In the genomic region with DNA sequence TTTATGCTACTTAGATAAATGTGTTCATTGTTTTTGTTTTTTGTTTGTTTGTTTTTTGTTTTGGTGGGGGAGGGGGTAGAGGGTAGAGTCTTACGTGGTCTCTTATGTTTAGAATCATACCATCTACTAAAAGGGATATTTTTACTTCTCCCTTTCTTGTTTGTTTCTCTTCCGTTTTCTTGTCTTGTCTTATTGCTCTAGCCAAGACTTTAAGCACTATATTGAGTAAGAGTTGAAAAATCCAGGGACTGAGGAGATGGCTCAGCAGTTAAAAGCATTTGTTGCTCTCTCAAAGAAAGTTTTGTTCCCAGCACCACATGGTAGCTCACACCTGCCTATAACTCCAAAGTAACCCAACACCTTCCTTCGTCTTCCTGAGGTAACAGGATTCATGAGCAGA, we compare ENCODE assay signal across 22 mouse cellular contexts. TPM values are rescaled to one million over a fixed set of nuclear protein-coding genes. Genes with fewer than 3 reads are reported as not detected.
DNase-seq lines count a peak whose midpoint lies in the region; ATAC-seq lines count a peak whose summit lies in the region.
"Had no signal": no experiment of that assay in that cellular context is flagged by ENCODE, and none has a peak within 500 bp of the region (broad histone marks: within the 10 kb centered on the region; RNA-seq: fewer than 3 reads in every experiment).

No protein-coding gene starts in this region.

- no peaks in the 10 kb centered on the region for H3K9me3 ChIP-seq in forebrain, embryonic 11.5 days (ENCODE audit: control insufficient read depth, low read length)
- peaks cover 7% of the 10 kb centered on the region for H3K9me3 ChIP-seq in forebrain, embryonic 16.5 days (ENCODE audit: control insufficient read depth, low read length)
- H3K9me3 ChIP-seq: hindbrain, embryonic 13.5 days had no signal

- no peak overlapping the region for H3K4me2 ChIP-seq in forebrain, embryonic 11.5 days (ENCODE audit: low read depth, low read length, severe bottlenecking)
- H3K4me2 ChIP-seq in forebrain, embryonic 16.5 days (ENCODE audit: low read length) = no peak overlapping the region
- H3K4me2 ChIP-seq: heart, embryonic 11.5 days; hindbrain, embryonic 13.5 days had no signal

- DNase-seq in forebrain, embryonic 11.5 days (ENCODE audit: low spot score) = peak; percentile 6
- DNase-seq in cerebellum, postnatal 36 days = no peak
- DNase-seq in retina, embryonic 14.5 days (ENCODE audit: low spot score) = no peak
- no peak for DNase-seq in urinary bladder, adult 2 months (ENCODE audit: low spot score)
- DNase-seq: adrenal gland, postnatal 10 days; adrenal gland, postnatal 36 days; B cell, adult 2 months; cerebellum, adult 11-12 months; cerebellum, adult 8-10 months; cerebellum, postnatal 10 days; gastrocnemius, postnatal 25 days had no signal

- no peak for ATAC-seq in forebrain, embryonic 11.5 days (replicated peaks; ENCODE audit: low FRiP score)
- no peak for ATAC-seq in forebrain, embryonic 16.5 days
- peak; percentile 81 for ATAC-seq in megakaryocyte, adult 5-6 weeks (ENCODE audit: poor library complexity, severe bottlenecking)
- ATAC-seq: forebrain, embryonic 14.5 days; hindbrain, embryonic 16.5 days; Patski had no signal

- no peak overlapping the region for H3K27ac ChIP-seq in forebrain, embryonic 11.5 days (ENCODE audit: low read depth, low read length)
- H3K27ac ChIP-seq in forebrain, embryonic 16.5 days (ENCODE audit: low read length) = no peak overlapping the region
- H3K27ac ChIP-seq in brown adipose tissue, adult 24 weeks (replicated peaks; ENCODE audit: low read depth, low read length) = peak overlapping the region; percentile 23; the same call in 1 of the 2 replicates
- H3K27ac ChIP-seq: forebrain, embryonic 10.5 days; hindbrain, embryonic 10.5 days; hindbrain, embryonic 13.5 days had no signal

- no peak overlapping the region for H3K9ac ChIP-seq in forebrain, embryonic 11.5 days (ENCODE audit: low read length)
- H3K9ac ChIP-seq in forebrain, embryonic 16.5 days (replicated peaks; ENCODE audit: low read depth, low read length) = no peak overlapping the region
- H3K9ac ChIP-seq: hindbrain, embryonic 13.5 days had no signal

- H3K27me3 ChIP-seq in forebrain, embryonic 11.5 days (ENCODE audit: control insufficient read depth, insufficient read depth, low read length) = no peaks in the 10 kb centered on the region
- no peaks in the 10 kb centered on the region for H3K27me3 ChIP-seq in forebrain, embryonic 16.5 days (replicated peaks; ENCODE audit: control insufficient read depth, insufficient read depth, low read length)
- H3K27me3 ChIP-seq: Patski had no signal

- H3K4me3 ChIP-seq in forebrain, embryonic 11.5 days (ENCODE audit: low read depth, low read length) = no peak overlapping the region
- H3K4me3 ChIP-seq in forebrain, embryonic 16.5 days (replicated peaks; ENCODE audit: low read length) = no peak overlapping the region
- no peak overlapping the region for H3K4me3 ChIP-seq in brown adipose tissue, adult 24 weeks (ENCODE audit: insufficient read depth, low read depth, low read length)
- H3K4me3 ChIP-seq: forebrain, embryonic 10.5 days; hindbrain, embryonic 10.5 days; hindbrain, embryonic 13.5 days had no signal

- H3K4me1 ChIP-seq in forebrain, embryonic 11.5 days (replicated peaks; ENCODE audit: control insufficient read depth, insufficient read depth, low read length) = no peaks in the 10 kb centered on the region; the same call in 1 of the 2 replicates
- no peaks in the 10 kb centered on the region for H3K4me1 ChIP-seq in forebrain, embryonic 16.5 days (replicated peaks; ENCODE audit: control insufficient read depth, insufficient read depth, low read length)
- H3K4me1 ChIP-seq in brown adipose tissue, adult 24 weeks (ENCODE audit: control insufficient read depth, insufficient read depth, insufficient read length, low read length) = no peaks in the 10 kb centered on the region
- H3K4me1 ChIP-seq: hindbrain, embryonic 13.5 days had no signal

- 86% methylated on average over 3 of the region's 3 CpGs for WGBS in forebrain, embryonic 11.5 days
- WGBS in forebrain, embryonic 16.5 days = 85% methylated on average over 3 of the region's 3 CpGs

- H3K36me3 ChIP-seq in forebrain, embryonic 11.5 days (ENCODE audit: control insufficient read depth, insufficient read depth, low read length) = no peaks in the 10 kb centered on the region
- no peaks in the 10 kb centered on the region for H3K36me3 ChIP-seq in forebrain, embryonic 16.5 days (ENCODE audit: control insufficient read depth, insufficient read depth)
- H3K36me3 ChIP-seq: forebrain, embryonic 10.5 days; G1E; hindbrain, embryonic 10.5 days; hindbrain, embryonic 13.5 days had no signal

RNA-seq across cellular contexts. Expression of a gene that starts 50.1 kb away (rescaled TPM):
- polyA plus RNA-seq in forebrain, embryonic 11.5 days (2014; fragmentation: Nextera tagmentation; extraction: Ambion mirVana) = 121 and 122 TPM in 2 replicates
- polyA plus RNA-seq in forebrain, embryonic 16.5 days (2015; fragmentation: Nextera tagmentation; extraction: Ambion mirVana) = 108 and 110 TPM in 2 replicates
- 53.2 and 65.3 TPM in 2 replicates for polyA plus RNA-seq in brown adipose tissue, adult 24 weeks (2012; ENCODE audit: insufficient read depth, insufficient read length, missing spikeins)
- total RNA-seq in megakaryocyte, adult 5-6 weeks (2015) = 83.9 and 98.2 TPM in 2 replicates
- 51.7 and 69.2 TPM in 2 replicates for total RNA-seq in megakaryocyte, adult 5-6 weeks (2017)
- 75.0 and 84.5 TPM in 2 replicates for polyA plus RNA-seq in urinary bladder, adult 2 months (2012; rRNA removed)
